Mouse (Mus musculus) liver (tissue): ENCODE data around the gene Cds1.
A peak's percentile ranks its signal among the peaks of the same experiment; 100 is the strongest.
"Not testable (repeated sequence)": the region's sequence is repeated elsewhere in the genome, so short reads cannot be mapped to it uniquely, and the experiment has no call there.

ENCODE experiments used
- DNase-seq: peaks from one replicate; pipeline ENCODE4 v3.0.0-alpha.2; 2020; ENCODE audit warnings: mixed read lengths

Cds1 gene

GRCm38 (mm10) chr5:101832042-101832441, 67.1 kb downstream of the Cds1 start:
- DNase-seq: no peak

DNA sequence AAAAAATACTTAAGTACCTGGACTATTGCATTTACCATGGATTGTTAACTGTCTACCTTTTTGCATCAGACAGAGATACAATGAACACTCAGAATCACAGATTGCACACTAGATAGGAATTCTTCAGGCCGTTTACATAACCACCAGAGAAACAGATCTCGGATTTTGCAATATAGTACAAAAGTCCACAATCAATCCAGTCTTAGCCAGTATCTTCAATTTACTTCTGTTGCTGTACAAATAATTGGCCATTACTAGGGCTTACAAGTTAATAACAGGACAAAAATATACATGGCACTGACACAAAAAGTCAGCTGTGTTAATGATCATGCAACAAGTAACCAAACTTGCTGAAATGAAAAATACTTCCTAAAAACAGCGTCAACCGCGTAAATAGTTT, 68.1 kb downstream of the Cds1 start:
- DNase-seq: no peak

DNA sequence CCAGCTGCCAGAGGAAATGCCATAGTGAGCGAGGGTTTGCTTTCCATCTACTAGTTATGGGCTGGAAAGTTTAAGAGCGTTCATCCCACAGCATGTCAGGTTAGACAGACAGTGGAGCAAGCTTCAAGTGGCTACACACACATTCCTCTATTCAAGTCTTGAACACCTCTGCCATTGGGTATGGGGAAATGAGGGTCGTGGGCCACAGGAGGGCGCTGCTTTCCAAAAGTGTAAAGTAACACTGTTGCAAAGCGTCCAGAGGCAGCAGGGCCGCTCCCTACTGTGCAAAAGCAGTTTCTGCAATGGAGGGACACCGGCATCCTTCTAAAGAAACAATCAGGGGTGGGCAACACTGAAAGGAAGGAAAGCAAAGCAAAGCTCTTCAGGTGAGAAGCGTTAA, 68.9 kb downstream of the Cds1 start:
- peak; percentile 23 for DNase-seq

DNA sequence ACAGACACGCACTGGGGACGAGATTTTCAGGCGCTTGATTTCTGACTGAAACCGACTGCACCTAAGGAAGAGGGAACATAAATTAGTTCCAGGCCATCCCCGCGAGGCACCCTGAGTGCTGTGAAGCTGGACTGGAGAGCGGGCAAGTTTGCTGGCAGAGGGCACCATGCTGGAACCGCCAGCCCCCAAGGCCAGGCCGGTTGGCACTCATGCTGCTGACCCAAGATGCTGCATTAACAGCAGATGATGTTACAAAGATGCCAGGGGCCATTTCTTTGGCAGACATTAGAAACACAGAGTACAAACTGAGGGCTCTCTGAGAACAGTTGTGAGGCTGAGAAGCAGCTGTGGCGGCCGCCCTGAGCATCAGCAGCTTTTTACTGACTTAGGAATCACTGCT, 71.3 kb downstream of the Cds1 start:
- DNase-seq: no peak

DNA sequence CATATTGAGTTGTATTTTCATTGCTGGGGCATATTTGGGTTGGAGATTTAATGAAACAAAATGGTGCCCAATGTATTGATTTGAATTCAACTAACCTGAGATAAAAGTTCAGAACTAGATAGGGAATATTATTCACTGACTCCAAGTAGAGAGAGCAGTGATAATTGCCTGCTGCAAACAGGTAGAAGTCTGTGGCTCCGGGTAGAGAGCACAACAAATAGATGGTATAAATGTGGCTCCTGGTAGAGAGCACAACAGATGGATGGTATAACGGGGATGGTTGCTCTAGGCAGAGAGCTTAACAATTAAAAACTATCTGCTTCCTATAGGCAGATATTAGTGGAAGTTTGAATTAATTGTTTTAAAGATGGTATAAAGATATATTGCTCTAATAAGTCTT, 72.7 kb downstream of the Cds1 start:
- DNase-seq: not testable (repeated sequence)

GRCm38 (mm10) chr5:101840476-101840875, 75.5 kb downstream of the Cds1 start:
- no peak for DNase-seq

DNA sequence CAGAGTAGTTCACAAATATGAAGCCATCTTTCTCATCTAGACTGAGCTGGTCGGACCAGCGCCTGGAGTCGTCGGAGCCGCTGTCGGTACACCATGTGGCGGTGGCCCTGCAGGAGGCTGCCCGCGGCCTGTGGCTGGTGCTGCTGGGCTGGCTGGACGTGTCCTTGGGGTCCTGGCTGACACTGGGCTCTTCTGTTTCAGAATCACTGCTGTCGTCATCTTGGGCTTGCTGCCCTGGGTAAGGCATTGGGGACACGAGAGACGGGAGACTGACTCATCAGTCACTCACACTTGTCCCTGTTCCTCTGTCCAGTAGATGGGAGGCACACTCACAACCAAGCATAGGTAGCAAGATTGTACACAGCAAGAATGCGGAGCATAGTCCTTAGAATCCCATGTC, 80.1 kb downstream of the Cds1 start:
- DNase-seq: no peak

- DNase-seq: no peak
Measured at GRCm38 (mm10) chr5:101845930-101846329, 81.0 kb downstream of the Cds1 start.

GRCm38 (mm10) chr5:101847323-101847722, 82.4 kb downstream of the Cds1 start:
- DNase-seq: no peak

- peak; percentile 33 for DNase-seq
Measured at GRCm38 (mm10) chr5:101847762-101848161, 82.8 kb downstream of the Cds1 start.

GRCm38 (mm10) chr5:101851133-101851532, 86.2 kb downstream of the Cds1 start:
- peak; percentile 24 for DNase-seq

- DNase-seq: no peak
Measured at GRCm38 (mm10) chr5:101852116-101852680, 87.3 kb downstream of the Cds1 start.

GRCm38 (mm10) chr5:101854100-101854499, 89.2 kb downstream of the Cds1 start:
- no peak for DNase-seq

GRCm38 (mm10) chr5:101854667-101855066, 89.7 kb downstream of the Cds1 start:
- peak; percentile 29 for DNase-seq

GRCm38 (mm10) chr5:101855475-101855874, 90.5 kb downstream of the Cds1 start:
- DNase-seq: no peak

- DNase-seq: no peak
Measured at GRCm38 (mm10) chr5:101858891-101859436, 94.0 kb downstream of the Cds1 start.

GRCm38 (mm10) chr5:101861786-101862571, 97.0 kb downstream of the Cds1 start:
- no peak for DNase-seq

- DNase-seq: no peak
Measured at GRCm38 (mm10) chr5:101862651-101863050, 97.7 kb downstream of the Cds1 start.

GRCm38 (mm10) chr5:101863946-101864345, 99.0 kb downstream of the Cds1 start:
- DNase-seq: no peak

- no peak for DNase-seq
Measured at GRCm38 (mm10) chr5:101866722-101867121, 101.8 kb downstream of the Cds1 start.
